Mouse (Mus musculus): ENCODE results near the gene Dhx30. TPM values are rescaled to one million over a fixed set of nuclear protein-coding genes. Genes with fewer than 3 reads are reported as not detected.

The Dhx30 gene
- polyA plus RNA-seq, 1 experiment: 108 TPM

DNA sequence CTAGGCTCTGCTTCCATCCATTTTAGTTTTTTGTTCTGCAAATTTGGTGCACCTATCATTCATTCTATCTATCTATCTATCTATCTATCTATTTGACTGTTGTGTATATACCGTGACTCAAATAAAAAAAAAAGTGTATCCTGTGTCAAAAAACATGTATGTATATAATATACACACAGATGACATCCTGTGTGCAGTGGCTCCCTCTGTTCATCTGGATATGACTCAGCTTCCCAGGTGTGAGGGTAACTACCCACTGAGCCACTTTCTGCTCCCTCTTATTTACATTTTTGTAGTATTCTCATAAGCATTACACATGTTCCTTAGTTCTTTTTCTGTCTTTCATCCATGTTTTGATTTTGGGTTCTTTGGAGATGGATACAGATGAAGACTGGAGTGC lies 24.5 kb upstream of the Dhx30 start:
- H3K27me3 ChIP-seq (ENCODE audit: control insufficient read depth, insufficient read depth, low read length, poor library complexity, severe bottlenecking): no peaks in the 10 kb centered on the region
- H3K4me1 ChIP-seq (ENCODE audit: control insufficient read depth, insufficient read depth, low read length): no peaks in the 10 kb centered on the region
- peaks cover 46% of the 10 kb centered on the region for H3K36me3 ChIP-seq (ENCODE audit: control insufficient read depth, insufficient read depth, low read length, poor library complexity, severe bottlenecking)
- TF ChIP-seq EP300 (IDR thresholded peaks at IDR 0.05; ENCODE audit: insufficient read depth, low read depth, low read length) (no peak), POLR2A (IDR thresholded peaks at IDR 0.05; ENCODE audit: insufficient read depth, low read length) (no peak), CTCF (IDR thresholded peaks at IDR 0.05; ENCODE audit: low read depth, low read length) (no peak)
- H3K4me3 ChIP-seq (ENCODE audit: low read depth, low read length): no peak overlapping the region
- no peaks in the 10 kb centered on the region for H3K9me3 ChIP-seq (replicated peaks; ENCODE audit: control insufficient read depth, insufficient read depth, low read length, poor library complexity, severe bottlenecking)
- H3K27ac ChIP-seq (ENCODE audit: insufficient read depth, low read length): no peak overlapping the region
- H3K9ac ChIP-seq (ENCODE audit: low read depth, poor library complexity, severe bottlenecking): no peak overlapping the region

DNA sequence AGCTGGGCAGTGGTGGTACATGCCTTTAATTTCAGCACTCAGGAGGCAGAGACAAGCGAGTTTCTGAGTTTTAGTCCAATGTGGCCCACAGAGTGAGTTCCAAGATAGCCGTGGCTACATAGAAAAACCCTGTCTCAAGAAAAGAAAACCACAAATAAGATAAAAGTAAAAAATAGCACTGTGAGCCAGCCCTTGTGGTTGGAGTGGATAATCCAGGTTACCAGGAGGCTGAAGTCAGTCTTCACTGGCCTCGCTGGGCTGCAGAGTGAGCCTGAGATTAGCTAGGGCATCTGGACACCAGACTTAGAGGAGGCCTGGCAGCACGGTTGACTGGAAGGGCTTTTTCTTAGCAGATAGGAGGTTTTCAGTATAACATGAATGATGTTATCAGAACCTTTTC lies 21.5 kb upstream of the Dhx30 start:
- H3K36me3 ChIP-seq (ENCODE audit: control insufficient read depth, insufficient read depth, low read length, poor library complexity, severe bottlenecking): peaks cover 56% of the 10 kb centered on the region
- no peak overlapping the region for H3K4me3 ChIP-seq (ENCODE audit: low read depth, low read length)
- TF ChIP-seq EP300 (IDR thresholded peaks at IDR 0.05; ENCODE audit: insufficient read depth, low read depth, low read length): no peak
- TF ChIP-seq POLR2A (IDR thresholded peaks at IDR 0.05; ENCODE audit: insufficient read depth, low read length): no peak
- no peak for TF ChIP-seq CTCF (IDR thresholded peaks at IDR 0.05; ENCODE audit: low read depth, low read length)

DNA sequence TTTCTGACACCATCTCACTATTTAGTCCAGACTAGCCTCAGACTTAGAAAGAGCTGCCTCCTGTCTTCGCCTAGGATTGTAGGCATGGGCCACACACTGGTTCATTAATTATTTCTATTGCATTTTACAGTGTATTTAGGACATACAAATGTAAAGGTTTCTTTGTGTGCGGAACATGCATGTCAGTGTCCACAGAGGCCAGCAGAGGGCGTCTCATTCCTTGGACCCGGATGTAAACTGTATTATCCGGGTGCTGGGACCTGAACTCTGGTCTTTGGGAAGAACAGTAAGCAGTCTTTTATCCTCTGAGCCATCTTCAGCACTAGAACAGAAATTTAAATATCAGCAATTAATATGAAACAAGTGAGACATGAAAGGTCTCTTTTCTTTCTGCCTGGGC lies 16.5 kb upstream of the Dhx30 start:
- Histone ChIP-seq H3K36me3 (ENCODE audit: control insufficient read depth, insufficient read depth, low read length, poor library complexity, severe bottlenecking) (peaks cover 36% of the 10 kb centered on the region), H3K27ac (ENCODE audit: insufficient read depth, low read length) (peak overlapping the region; percentile 7; the same call in 1 of the 2 replicates), H3K9ac (ENCODE audit: low read depth, poor library complexity, severe bottlenecking) (peak overlapping the region; percentile 94), H3K27me3 (ENCODE audit: control insufficient read depth, insufficient read depth, low read length, poor library complexity, severe bottlenecking) (no peaks in the 10 kb centered on the region), H3K4me1 (ENCODE audit: control insufficient read depth, insufficient read depth, low read length) (no peaks in the 10 kb centered on the region), H3K4me3 (ENCODE audit: low read depth, low read length) (peak overlapping the region; percentile 71), H3K9me3 (replicated peaks; ENCODE audit: control insufficient read depth, insufficient read depth, low read length, poor library complexity, severe bottlenecking) (no peaks in the 10 kb centered on the region)
- TF ChIP-seq POLR2A (IDR thresholded peaks at IDR 0.05; ENCODE audit: insufficient read depth, low read length) (no peak), EP300 (IDR thresholded peaks at IDR 0.05; ENCODE audit: insufficient read depth, low read depth, low read length) (no peak), CTCF (IDR thresholded peaks at IDR 0.05; ENCODE audit: low read depth, low read length) (peak; percentile 70)

More for the DNA sequence above, 21.5 kb upstream of the Dhx30 start:
- H3K27ac ChIP-seq (ENCODE audit: insufficient read depth, low read length): no peak overlapping the region
- H3K9me3 ChIP-seq (replicated peaks; ENCODE audit: control insufficient read depth, insufficient read depth, low read length, poor library complexity, severe bottlenecking): no peaks in the 10 kb centered on the region
- H3K4me1 ChIP-seq (ENCODE audit: control insufficient read depth, insufficient read depth, low read length): no peaks in the 10 kb centered on the region
- no peak overlapping the region for H3K9ac ChIP-seq (ENCODE audit: low read depth, poor library complexity, severe bottlenecking)
- H3K27me3 ChIP-seq (ENCODE audit: control insufficient read depth, insufficient read depth, low read length, poor library complexity, severe bottlenecking): no peaks in the 10 kb centered on the region

DNA sequence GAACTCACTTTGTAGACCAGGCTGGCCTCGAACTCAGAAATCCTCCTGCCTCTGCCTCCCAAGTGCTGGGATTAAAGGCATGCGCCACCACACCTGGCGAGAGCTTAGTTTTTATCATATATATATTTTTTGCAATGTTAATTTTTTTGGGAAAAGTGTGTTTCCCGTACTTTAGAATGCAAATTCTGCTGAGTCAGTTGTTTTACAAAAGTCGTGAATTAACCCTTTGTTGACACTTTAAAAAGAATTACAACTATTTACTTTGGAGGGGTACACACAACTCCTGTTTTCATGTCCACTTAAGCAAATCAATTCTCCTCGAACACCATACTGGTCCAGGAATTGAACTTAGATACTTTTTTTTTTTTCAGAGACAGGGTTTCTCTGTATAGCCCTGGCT lies 15.3 kb upstream of the Dhx30 start:
- peak overlapping the region; percentile 94 for H3K9ac ChIP-seq (ENCODE audit: low read depth, poor library complexity, severe bottlenecking)
- no peak for TF ChIP-seq CTCF (IDR thresholded peaks at IDR 0.05; ENCODE audit: low read depth, low read length)
- TF ChIP-seq POLR2A (IDR thresholded peaks at IDR 0.05; ENCODE audit: insufficient read depth, low read length): no peak
- no peak for TF ChIP-seq EP300 (IDR thresholded peaks at IDR 0.05; ENCODE audit: insufficient read depth, low read depth, low read length)
- H3K9me3 ChIP-seq (replicated peaks; ENCODE audit: control insufficient read depth, insufficient read depth, low read length, poor library complexity, severe bottlenecking): no peaks in the 10 kb centered on the region
- no peaks in the 10 kb centered on the region for H3K27me3 ChIP-seq (ENCODE audit: control insufficient read depth, insufficient read depth, low read length, poor library complexity, severe bottlenecking)
- peak overlapping the region; percentile 98 for H3K4me3 ChIP-seq (ENCODE audit: low read depth, low read length)
- no peak overlapping the region for H3K27ac ChIP-seq (ENCODE audit: insufficient read depth, low read length)
- peaks cover 29% of the 10 kb centered on the region for H3K36me3 ChIP-seq (ENCODE audit: control insufficient read depth, insufficient read depth, low read length, poor library complexity, severe bottlenecking)
- H3K4me1 ChIP-seq (ENCODE audit: control insufficient read depth, insufficient read depth, low read length): no peaks in the 10 kb centered on the region

DNA sequence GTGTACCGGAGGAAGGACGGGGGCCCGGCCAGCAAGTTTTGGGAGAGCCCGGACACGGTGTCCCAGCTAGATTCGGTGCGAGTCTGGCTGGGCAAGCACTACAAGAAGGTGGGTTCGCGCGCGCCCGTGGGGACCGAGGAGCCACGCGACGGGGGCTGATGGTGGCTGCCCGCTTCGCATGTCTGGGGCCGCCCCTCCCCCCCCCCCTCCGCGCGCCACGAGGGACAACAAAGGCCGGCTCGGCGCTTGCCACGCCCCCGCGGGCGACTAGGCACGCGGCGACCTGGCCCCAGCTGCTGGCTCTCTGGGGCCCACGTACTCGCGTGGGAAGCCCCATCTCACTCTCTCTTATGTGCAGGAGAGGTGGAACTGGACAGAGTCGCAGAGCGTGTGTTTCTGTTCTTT lies 14.6 kb upstream of the Dhx30 start:
- H3K9me3 ChIP-seq (replicated peaks; ENCODE audit: control insufficient read depth, insufficient read depth, low read length, poor library complexity, severe bottlenecking): no peaks in the 10 kb centered on the region
- no peaks in the 10 kb centered on the region for H3K27me3 ChIP-seq (ENCODE audit: control insufficient read depth, insufficient read depth, low read length, poor library complexity, severe bottlenecking)
- peak overlapping the region; percentile 94 for H3K9ac ChIP-seq (ENCODE audit: low read depth, poor library complexity, severe bottlenecking)
- TF ChIP-seq POLR2A (IDR thresholded peaks at IDR 0.05; ENCODE audit: insufficient read depth, low read length) (no peak), CTCF (IDR thresholded peaks at IDR 0.05; ENCODE audit: low read depth, low read length) (no peak), EP300 (IDR thresholded peaks at IDR 0.05; ENCODE audit: insufficient read depth, low read depth, low read length) (no peak)
- H3K36me3 ChIP-seq (ENCODE audit: control insufficient read depth, insufficient read depth, low read length, poor library complexity, severe bottlenecking): peaks cover 24% of the 10 kb centered on the region
- peak overlapping the region; percentile 74 for H3K27ac ChIP-seq (ENCODE audit: insufficient read depth, low read length)
- H3K4me1 ChIP-seq (ENCODE audit: control insufficient read depth, insufficient read depth, low read length): no peaks in the 10 kb centered on the region
- H3K4me3 ChIP-seq (ENCODE audit: low read depth, low read length): peak overlapping the region; percentile 98

DNA sequence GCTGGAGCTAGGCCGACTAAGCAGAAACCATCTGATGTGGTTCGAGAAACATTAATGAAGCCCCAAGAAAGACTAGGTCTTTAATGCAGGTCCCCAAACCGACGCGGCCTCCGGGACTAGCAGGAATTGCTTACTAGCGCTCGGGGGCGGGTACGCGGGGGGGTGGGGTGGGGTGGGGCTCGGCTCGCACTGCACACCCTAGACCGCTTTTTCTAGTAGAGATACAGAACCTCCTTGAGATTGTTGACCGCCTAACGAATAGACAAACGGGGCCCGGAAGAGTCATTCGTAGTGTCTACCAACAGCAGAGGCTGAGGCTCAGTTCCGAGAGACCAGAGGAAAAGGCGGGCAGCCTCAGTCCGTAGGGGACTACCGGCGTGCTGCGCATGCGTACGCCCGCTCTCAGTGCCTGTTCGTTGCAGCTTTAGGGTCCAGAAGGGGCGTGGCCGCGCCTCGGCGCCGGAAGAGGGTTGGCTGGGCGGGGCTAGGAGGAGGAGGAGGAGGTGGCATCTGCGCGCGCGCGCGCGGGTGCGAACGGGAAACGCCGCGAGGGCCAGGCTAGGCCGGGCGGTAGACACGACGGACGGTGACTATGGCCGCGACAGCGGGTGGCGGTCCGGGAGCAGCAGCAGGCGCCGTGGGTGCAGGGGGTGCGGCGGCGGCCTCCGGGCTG lies 14.0 kb upstream of the Dhx30 start:
- TF ChIP-seq POLR2A (IDR thresholded peaks at IDR 0.05; ENCODE audit: insufficient read depth, low read length) (peak; percentile 32), CTCF (IDR thresholded peaks at IDR 0.05; ENCODE audit: low read depth, low read length) (no peak)
- H3K27me3 ChIP-seq (ENCODE audit: control insufficient read depth, insufficient read depth, low read length, poor library complexity, severe bottlenecking): no peaks in the 10 kb centered on the region
- H3K36me3 ChIP-seq (ENCODE audit: control insufficient read depth, insufficient read depth, low read length, poor library complexity, severe bottlenecking): peaks cover 20% of the 10 kb centered on the region
- H3K4me3 ChIP-seq (ENCODE audit: low read depth, low read length): peak overlapping the region; percentile 98
- H3K9me3 ChIP-seq (replicated peaks; ENCODE audit: control insufficient read depth, insufficient read depth, low read length, poor library complexity, severe bottlenecking): no peaks in the 10 kb centered on the region
- H3K27ac ChIP-seq (ENCODE audit: insufficient read depth, low read length): peak overlapping the region; percentile 94
- no peaks in the 10 kb centered on the region for H3K4me1 ChIP-seq (ENCODE audit: control insufficient read depth, insufficient read depth, low read length)
- peak overlapping the region; percentile 94 for H3K9ac ChIP-seq (ENCODE audit: low read depth, poor library complexity, severe bottlenecking)

Measured in ES-Bruce4 (cell line).